Comparison of ENCODE assay signal across 8 mouse cellular contexts in genomic region chr3:133309954-133310808, GRCm38 (mm10). TPM values are rescaled to one million over a fixed set of nuclear protein-coding genes. Genes with fewer than 3 reads are reported as not detected.
DNase-seq lines count a peak whose midpoint lies in the region; ATAC-seq lines count a peak whose summit lies in the region.

Gene Ppa2 (plus strand): TSS chr3:133310110.

- peaks cover 21% of the 10 kb centered on the region; the same call in 1 of the 2 replicates for H3K9me3 ChIP-seq in forebrain, embryonic 10.5 days
- H3K9me3 ChIP-seq in heart, embryonic 15.5 days (replicated peaks): 0 out of 2 replicates have a peak, but pooled peaks cover 6% of the 10 kb centered on the region
- no peaks in the 10 kb centered on the region for H3K9me3 ChIP-seq in liver, embryonic 15.5 days (replicated peaks)
- H3K9me3 ChIP-seq in neural tube, embryonic 12.5 days: no peaks in the 10 kb centered on the region

- H3K4me3 ChIP-seq in forebrain, embryonic 10.5 days: peak within 1 kb of the TSS; percentile 78
- H3K4me3 ChIP-seq in heart, embryonic 15.5 days: peak within 1 kb of the TSS; percentile 94
- H3K4me3 ChIP-seq in liver, embryonic 15.5 days (replicated peaks): peak within 1 kb of the TSS; percentile 80
- peak within 1 kb of the TSS; percentile 82 for H3K4me3 ChIP-seq in neural tube, embryonic 12.5 days

- peak within 1 kb of the TSS; percentile 94 for H3K9ac ChIP-seq in heart, embryonic 15.5 days
- H3K9ac ChIP-seq in liver, embryonic 15.5 days: peak within 1 kb of the TSS; percentile 75
- H3K9ac ChIP-seq in neural tube, embryonic 12.5 days: peak within 1 kb of the TSS; percentile 94

- H3K4me2 ChIP-seq in heart, embryonic 15.5 days: peak within 1 kb of the TSS; percentile 84
- peak within 1 kb of the TSS; percentile 87 for H3K4me2 ChIP-seq in liver, embryonic 15.5 days
- H3K4me2 ChIP-seq in neural tube, embryonic 12.5 days (replicated peaks): peak within 1 kb of the TSS; percentile 62

- H3K4me1 ChIP-seq in forebrain, embryonic 10.5 days: peaks cover 14% of the 10 kb centered on the region
- H3K4me1 ChIP-seq in heart, embryonic 15.5 days (replicated peaks): peaks cover 6% of the 10 kb centered on the region
- H3K4me1 ChIP-seq in liver, embryonic 15.5 days (replicated peaks): peaks cover 34% of the 10 kb centered on the region
- 0 out of 2 replicates have a peak, but pooled peaks cover 4% of the 10 kb centered on the region for H3K4me1 ChIP-seq in neural tube, embryonic 12.5 days

- peak within 1 kb of the TSS; percentile 98 for H3K27ac ChIP-seq in forebrain, embryonic 10.5 days
- H3K27ac ChIP-seq in heart, embryonic 15.5 days: peak within 1 kb of the TSS; percentile 99
- H3K27ac ChIP-seq in liver, embryonic 15.5 days (replicated peaks): peak within 1 kb of the TSS; percentile 84
- H3K27ac ChIP-seq in neural tube, embryonic 12.5 days: peak within 1 kb of the TSS; percentile 97

- no peaks in the 10 kb centered on the region for H3K27me3 ChIP-seq in forebrain, embryonic 10.5 days (ENCODE audit: poor library complexity, severe bottlenecking)
- H3K27me3 ChIP-seq in heart, embryonic 15.5 days: no peaks in the 10 kb centered on the region
- H3K27me3 ChIP-seq in liver, embryonic 15.5 days: no peaks in the 10 kb centered on the region
- H3K27me3 ChIP-seq in neural tube, embryonic 12.5 days (replicated peaks): no peaks in the 10 kb centered on the region

- under 1% methylated on average over 89 of the region's 95 CpGs for WGBS in forebrain, embryonic 10.5 days
- WGBS in heart, embryonic 15.5 days: under 1% methylated on average over 83 of the region's 95 CpGs
- under 1% methylated on average over 95 of the region's 95 CpGs for WGBS in liver, embryonic 15.5 days (ENCODE audit: insufficient replicate concordance)
- WGBS in neural tube, embryonic 12.5 days: under 1% methylated on average over 91 of the region's 95 CpGs

- peak; percentile 46 for DNase-seq in c-Kit-negative CD71-positive TER-119-positive erythroid progenitor cells, embryonic 14.5 days (ENCODE audit: low read depth, low spot score)
- DNase-seq in forebrain, embryonic 10.5 days (ENCODE audit: extremely low spot score, low spot score): peak; percentile 87
- DNase-seq in kidney, postnatal 25 days: peak; percentile 85 to 93
- DNase-seq in telencephalon, adult 2 months (ENCODE audit: low read depth, low spot score): peak; percentile 74

- ATAC-seq in CD4-positive, CD25-positive, alpha-beta regulatory T cell, adult 4 months: peak; percentile 89
- ATAC-seq in heart, embryonic 15.5 days (replicated peaks; ENCODE audit: insufficient number of reproducible peaks, insufficient read depth, low FRiP score, low read depth): peak; percentile 92
- peak; percentile 89 for ATAC-seq in liver, embryonic 15.5 days (ENCODE audit: insufficient read depth)
- ATAC-seq in neural tube, embryonic 12.5 days (ENCODE audit: low FRiP score, low read depth): peak; percentile 95

- peaks cover 8% of the 10 kb centered on the region for H3K36me3 ChIP-seq in forebrain, embryonic 10.5 days (replicated peaks)
- H3K36me3 ChIP-seq in heart, embryonic 15.5 days: peaks cover 4% of the 10 kb centered on the region; the same call in 1 of the 2 replicates
- H3K36me3 ChIP-seq in liver, embryonic 15.5 days (replicated peaks): no peaks in the 10 kb centered on the region
- H3K36me3 ChIP-seq in neural tube, embryonic 12.5 days: no peaks in the 10 kb centered on the region

RNA-seq across cellular contexts. Expression of gene Ppa2, which starts in this region (rescaled TPM):
- 10 to 100 TPM; 14.8 to 25.9 TPM for polyA plus RNA-seq in CD4-positive, CD25-positive, alpha-beta regulatory T cell, adult 4 months (2017; shearing (Covaris generic))
- polyA plus RNA-seq in forebrain, embryonic 10.5 days (2016; fragmentation: Nextera tagmentation; extraction: Ambion mirVana): 87.0 and 91.5 TPM in 2 replicates
- 107 and 125 TPM in 2 replicates for polyA plus RNA-seq in heart, embryonic 15.5 days (2015; fragmentation: Nextera tagmentation; extraction: Ambion mirVana)
- polyA plus RNA-seq in liver, embryonic 15.5 days (2015; fragmentation: Nextera tagmentation; extraction: Ambion mirVana): 41.7 and 41.9 TPM in 2 replicates
- 78.2 and 79.1 TPM in 2 replicates for polyA plus RNA-seq in neural tube, embryonic 12.5 days (2016; fragmentation: Nextera tagmentation; extraction: Ambion mirVana)

Comparison
In these comparisons a context has a peak if more than half of its experiments do, and no peak if none do; other contexts are left out.
1. Peak in every context shown above with its lines: DNase-seq, ATAC-seq, H3K4me3 ChIP-seq and H3K27ac ChIP-seq.